Mouse (Mus musculus) testis, postnatal 10 days (tissue): ENCODE measurements around the gene Pex19.

Experiments used
- DNase-seq: peaks from one replicate; pipeline ENCODE4 v3.0.0; 2021; ENCODE audit warnings: low spot score

Pex19 gene

DNA sequence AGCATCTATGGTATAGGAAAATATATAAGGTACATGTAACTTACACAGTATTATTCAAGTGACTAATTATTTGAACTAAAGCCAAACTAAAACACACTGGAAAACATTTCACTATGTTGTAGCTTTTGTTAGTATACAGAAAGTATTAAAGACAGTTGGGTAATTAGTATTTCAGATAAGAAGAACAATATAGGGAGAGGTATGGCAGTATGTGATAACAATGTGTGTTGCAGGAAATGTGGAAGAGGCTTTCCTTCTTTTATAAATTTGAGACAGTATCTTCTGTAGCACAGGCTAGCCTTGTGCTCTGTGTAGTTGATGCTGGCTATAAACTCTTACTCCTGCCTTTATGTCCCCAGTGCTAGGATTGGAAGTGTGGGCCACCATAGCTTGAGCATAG is 57.4 kb downstream of the Pex19 start:
- no peak for DNase-seq
